In the genomic region with DNA sequence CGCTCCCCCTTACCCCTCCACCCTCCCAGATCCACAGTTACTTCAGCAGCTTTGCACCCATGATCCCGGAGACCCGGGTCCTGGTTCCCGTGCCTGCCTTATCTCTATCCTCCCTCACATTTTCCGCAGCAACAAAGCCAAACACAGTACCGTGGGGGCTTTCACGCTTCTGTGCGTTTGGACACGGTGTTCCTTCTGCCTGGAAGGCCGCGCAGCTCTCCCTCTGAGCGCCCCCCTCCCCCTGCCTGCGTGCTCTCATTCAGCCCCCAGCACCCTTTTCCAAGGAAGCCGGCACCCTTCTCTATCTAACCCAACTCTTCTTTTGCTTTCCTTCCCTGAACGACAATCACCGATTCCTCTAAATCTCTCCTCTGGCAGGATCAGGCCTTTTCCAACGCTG, we compare ENCODE assay signal across 8 mouse cellular contexts. TPM values are rescaled to one million over a fixed set of nuclear protein-coding genes. Genes with fewer than 3 reads are reported as not detected.
A peak's percentile ranks its signal among the peaks of the same experiment; 100 is the strongest.
DNase-seq lines count a peak whose midpoint lies in the region; ATAC-seq lines count a peak whose summit lies in the region.

No protein-coding gene starts in this region.

- H3K4me2 ChIP-seq in heart, embryonic 14.5 days (ENCODE audit: low read length) = peak overlapping the region; percentile 93
- H3K4me2 ChIP-seq in stomach, embryonic 15.5 days = peak overlapping the region; percentile 96

- no peaks in the 10 kb centered on the region for H3K27me3 ChIP-seq in heart, embryonic 14.5 days (ENCODE audit: control insufficient read depth, insufficient read depth, low read length)
- no peaks in the 10 kb centered on the region for H3K27me3 ChIP-seq in stomach, embryonic 15.5 days (replicated peaks)

- peaks cover 3% of the 10 kb centered on the region; the same call in 1 of the 2 replicates for H3K9me3 ChIP-seq in heart, embryonic 14.5 days (ENCODE audit: control insufficient read depth, low read length)
- H3K9me3 ChIP-seq in stomach, embryonic 15.5 days = no peaks in the 10 kb centered on the region

- DNase-seq in ovary, adult 18-20 months (ENCODE audit: low spot score) = peak; percentile 26
- DNase-seq in ovary, postnatal 10 days (ENCODE audit: low spot score) = no peak
- DNase-seq in cerebellum, postnatal 10 days = peak; percentile 76 to 79
- peak; percentile 18 to 83 for DNase-seq in kidney, postnatal 25 days
- peak; percentile 13 for DNase-seq in lung, postnatal 14 days
- no peak for DNase-seq in spleen, adult 12 weeks (ENCODE audit: low spot score)

- H3K4me3 ChIP-seq in heart, embryonic 14.5 days (ENCODE audit: control insufficient read depth in 1 of 2, insufficient read depth in 1 of 2, low read depth in 1 of 2, low read length in 2 of 2) = peak overlapping the region; percentile 78 to 85
- peak overlapping the region; percentile 73 for H3K4me3 ChIP-seq in stomach, embryonic 15.5 days (replicated peaks)

- peak overlapping the region; percentile 93 for H3K9ac ChIP-seq in heart, embryonic 14.5 days (ENCODE audit: low read length)
- H3K9ac ChIP-seq in stomach, embryonic 15.5 days = peak overlapping the region; percentile 65

- peak overlapping the region; percentile 56 to 63 for H3K27ac ChIP-seq in heart, embryonic 14.5 days (replicated peaks in 1 of 2; ENCODE audit: control insufficient read depth in 1 of 2, insufficient read depth in 1 of 2, low read depth in 2 of 2, low read length in 2 of 2)
- peak overlapping the region; percentile 40; the same call in 1 of the 2 replicates for H3K27ac ChIP-seq in stomach, embryonic 15.5 days

- peak; percentile 48; the same call in 1 of the 2 replicates for ATAC-seq in heart, embryonic 14.5 days (ENCODE audit: insufficient number of reproducible peaks, insufficient read depth, low FRiP score, low read depth)
- no peak for ATAC-seq in stomach, embryonic 15.5 days (ENCODE audit: insufficient read depth, low FRiP score, low read depth)

- no peaks in the 10 kb centered on the region for H3K36me3 ChIP-seq in heart, embryonic 14.5 days (ENCODE audit: control insufficient read depth, insufficient read depth, low read length)
- no peaks in the 10 kb centered on the region for H3K36me3 ChIP-seq in stomach, embryonic 15.5 days

- under 1% methylated on average over 17 of the region's 17 CpGs for WGBS in heart, embryonic 14.5 days
- under 1% methylated on average over 17 of the region's 17 CpGs for WGBS in stomach, embryonic 15.5 days

- H3K4me1 ChIP-seq in heart, embryonic 14.5 days (ENCODE audit: control insufficient read depth in 2 of 2, insufficient read depth in 2 of 2, low read length in 2 of 2) = peaks cover 2 to 26% of the 10 kb centered on the region in 2 experiments; a peak in 3 of 4 replicates
- H3K4me1 ChIP-seq in stomach, embryonic 15.5 days = peaks cover 17% of the 10 kb centered on the region; the same call in 1 of the 2 replicates

RNA-seq across cellular contexts. Expression of gene Castor2, which starts 0.5 kb away (rescaled TPM):
- 6.2 and 7.7 TPM in 2 replicates for polyA plus RNA-seq in heart, embryonic 14.5 days (2014; fragmentation: Nextera tagmentation; extraction: Ambion mirVana)
- polyA plus RNA-seq in stomach, embryonic 15.5 days (2015; fragmentation: Nextera tagmentation; extraction: Ambion mirVana) = 4.5 and 5.1 TPM in 2 replicates

Comparison
In these comparisons a context has a peak if more than half of its experiments do, and no peak if none do; other contexts are left out.
1. DNase-seq: peak in ovary, adult 18-20 months (single experiment), cerebellum, postnatal 10 days (2 of 2), kidney, postnatal 25 days (2 of 2) and lung, postnatal 14 days (single experiment); none in ovary, postnatal 10 days (single experiment) and spleen, adult 12 weeks (single experiment).